Mouse (Mus musculus) heart, adult 8-10 months (tissue): Measurements from ENCODE around the gene Arfgap2. TPM values are rescaled to one million over a fixed set of nuclear protein-coding genes. Genes with fewer than 3 reads are reported as not detected.

Experiments
- DNase-seq: peaks from one replicate; pipeline ENCODE4 v3.0.0; 2022; ENCODE audit warnings: low spot score
- total RNA-seq, 4 experiments: library from RNA; stranded (reverse); gene quantifications; 2 replicates each; pipeline ENCODE4 v1.2.4; 2022

Gene Arfgap2
- total RNA-seq, 4 experiments from 2014 or later, result 53.7 to 61.8 (median 55.7) TPM

DNA sequence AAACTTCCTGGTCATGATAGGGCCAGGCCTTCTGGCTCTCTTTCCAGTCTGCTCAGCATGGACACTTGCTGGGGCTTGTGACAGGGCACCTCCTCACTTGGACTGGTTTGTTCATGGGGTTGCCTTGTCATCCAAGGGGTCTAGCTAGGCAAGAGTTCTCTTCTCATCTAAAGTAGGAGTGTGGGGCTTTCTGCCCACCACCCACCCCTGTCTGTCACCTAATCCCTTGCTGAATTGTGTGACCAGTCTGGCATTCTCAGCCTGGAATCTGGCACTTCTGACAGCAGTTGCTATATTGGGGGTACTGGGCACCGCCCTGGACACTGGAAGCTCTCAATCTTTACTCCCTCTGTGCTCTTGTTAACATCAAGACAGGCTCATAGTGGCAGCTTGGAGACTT, 5.3 kb upstream of the Arfgap2 start:
- DNase-seq, result no peak

DNA sequence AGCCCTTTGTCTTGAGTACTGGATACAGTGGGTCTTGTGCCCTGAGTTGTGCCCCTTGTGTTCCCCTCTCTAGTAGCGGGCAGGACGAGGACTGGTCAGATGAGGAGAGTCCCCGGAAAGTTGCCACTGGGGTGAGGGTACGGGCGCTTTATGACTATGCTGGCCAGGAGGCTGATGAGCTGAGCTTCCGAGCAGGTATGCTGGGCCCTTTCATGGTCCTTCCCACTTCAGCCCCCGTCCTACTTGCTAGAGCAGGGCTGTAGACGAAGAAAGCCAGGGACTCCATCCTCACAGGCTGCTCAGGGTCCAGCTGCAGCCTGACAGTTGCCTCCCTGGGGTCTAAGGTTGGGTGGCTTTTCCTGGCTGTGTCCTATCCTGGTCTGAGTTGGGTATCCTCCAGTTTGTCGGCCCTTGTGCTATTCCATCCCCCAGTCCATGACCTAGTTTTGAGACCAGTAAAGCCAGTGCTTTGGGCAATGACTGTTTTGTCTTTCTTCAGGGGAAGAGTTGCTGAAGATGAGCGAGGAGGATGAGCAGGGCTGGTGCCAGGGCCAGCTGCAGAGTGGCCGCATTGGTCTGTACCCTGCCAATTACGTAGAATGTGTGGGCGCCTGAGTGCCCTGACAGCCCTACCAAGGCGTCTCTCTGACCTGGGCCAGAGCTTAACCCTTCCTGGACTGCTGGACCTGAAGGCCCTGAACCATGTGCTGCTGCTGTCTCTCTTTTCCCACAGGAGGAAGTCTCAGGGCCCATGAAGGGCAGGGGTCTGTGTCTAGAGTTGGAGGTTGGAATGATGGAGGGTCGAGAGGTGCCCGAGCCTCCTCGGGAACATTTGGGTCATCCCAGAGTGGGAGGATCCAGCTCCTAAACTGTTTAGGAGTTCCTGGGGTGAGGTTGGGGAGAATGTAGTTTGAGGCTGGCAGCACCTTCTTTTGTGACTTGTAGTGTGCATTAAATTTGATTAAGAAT, 798 bp upstream of the Arfgap2 start:
- no peak for DNase-seq

DNA sequence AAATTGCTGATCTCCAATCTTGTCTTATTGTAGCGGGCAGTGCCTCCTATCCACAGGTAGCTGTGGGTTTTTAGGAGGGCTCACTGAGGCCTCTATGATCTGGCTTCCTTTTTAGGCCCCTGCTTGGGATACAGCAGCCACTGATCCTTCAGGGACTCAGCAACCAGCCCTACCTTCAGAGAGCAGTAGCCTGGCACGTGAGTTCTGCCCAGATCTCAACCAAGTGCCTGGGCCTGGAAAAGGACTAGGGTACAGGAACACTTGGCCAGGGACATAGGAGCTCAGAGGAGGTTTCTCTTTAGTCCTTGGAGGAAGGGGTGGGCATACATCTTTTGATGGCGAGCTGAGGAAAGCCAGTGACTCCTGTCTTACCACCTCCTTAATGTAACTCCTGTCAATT, 3.3 kb downstream of the Arfgap2 start:
- no peak for DNase-seq

DNA sequence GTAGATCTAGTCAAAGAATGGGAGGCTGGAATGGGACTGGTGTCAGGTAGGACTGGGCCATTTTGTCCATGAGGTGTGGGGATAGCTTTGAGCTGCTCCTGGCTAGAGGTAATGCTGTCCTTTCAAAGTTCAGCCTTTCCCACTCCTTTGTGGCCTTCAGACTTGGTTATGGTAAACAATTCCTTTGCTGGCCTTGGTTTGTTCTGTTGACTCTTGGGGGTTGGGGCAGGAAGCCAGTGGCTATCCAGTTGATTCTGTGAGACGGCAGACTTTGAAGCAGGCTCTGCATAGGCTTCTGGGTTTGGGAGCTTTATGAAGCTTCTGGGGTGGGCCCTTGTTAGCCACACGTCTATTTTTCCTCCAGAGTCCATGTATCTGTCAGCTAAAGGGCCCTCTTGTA, 3.9 kb downstream of the Arfgap2 start:
- no peak for DNase-seq

DNA sequence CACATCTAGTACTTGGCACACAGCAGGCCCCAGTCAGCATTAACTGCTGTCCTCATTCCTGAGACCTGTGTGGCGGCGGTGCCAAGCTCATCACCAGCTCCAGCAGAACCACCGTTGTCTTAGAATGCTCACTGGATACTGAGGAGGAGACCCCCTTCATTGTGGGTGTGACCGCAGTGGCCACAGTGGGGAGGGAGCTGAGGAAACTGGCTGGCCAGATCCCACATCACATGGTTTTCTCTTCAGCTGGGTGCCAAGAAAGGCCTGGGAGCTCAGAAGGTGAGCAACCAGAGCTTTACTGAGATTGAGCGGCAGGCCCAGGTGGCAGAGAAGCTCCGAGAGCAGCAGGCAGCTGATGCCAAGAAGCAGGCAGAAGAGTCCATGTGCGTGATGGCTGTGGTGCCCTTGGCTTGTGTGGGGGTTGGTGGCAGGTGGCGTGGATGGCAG, 4.9 kb downstream of the Arfgap2 start:
- no peak for DNase-seq

DNA sequence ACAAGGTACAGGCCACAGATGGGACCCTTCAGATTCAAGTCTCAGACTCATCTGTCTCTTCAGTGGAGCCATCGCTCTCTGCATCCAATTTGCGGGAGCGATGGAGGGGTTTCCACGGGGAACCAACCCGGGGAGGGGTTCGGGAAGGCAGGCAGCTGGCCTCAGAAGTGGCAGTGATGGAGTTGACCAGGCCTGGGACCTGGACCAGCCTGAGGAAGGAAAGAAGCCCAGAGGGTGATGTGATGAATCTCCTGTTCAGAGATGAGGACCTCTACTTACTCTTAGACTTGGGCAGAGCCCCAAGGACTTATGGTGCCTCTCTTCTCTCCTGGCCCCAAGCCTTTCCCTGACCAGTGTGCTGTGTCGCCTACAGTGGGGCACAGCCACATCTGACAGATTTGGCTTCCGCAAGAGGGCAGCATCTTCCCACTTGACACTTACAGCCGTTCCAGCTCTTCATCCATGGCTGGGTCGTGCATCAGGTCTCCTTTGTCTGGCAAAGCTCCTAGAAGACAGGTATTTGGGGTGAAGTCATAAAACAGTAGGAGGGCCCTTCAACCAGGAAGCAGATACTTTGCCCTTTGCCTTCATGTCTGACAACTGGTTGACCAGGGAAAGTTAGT, 14.1 kb downstream of the Arfgap2 start:
- no peak for DNase-seq

DNA sequence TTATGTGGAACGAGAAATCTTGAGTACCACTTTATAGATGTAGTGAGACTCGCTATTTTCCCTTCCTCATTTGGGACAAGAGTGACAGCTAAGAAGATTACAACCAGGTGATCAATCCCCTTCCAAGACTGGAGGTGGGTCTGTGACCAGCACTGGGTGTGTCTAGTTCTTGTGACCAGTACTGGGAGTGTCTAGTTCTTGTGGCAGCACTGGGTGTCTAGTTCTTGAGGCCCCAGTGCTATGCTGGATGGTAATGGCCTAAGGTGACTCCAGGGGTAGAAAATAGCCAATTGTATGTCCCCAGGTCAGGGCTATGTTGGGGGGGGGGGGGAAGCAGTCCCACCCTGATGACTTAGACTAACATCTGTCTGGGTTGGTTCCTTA, 14.6 kb downstream of the Arfgap2 start:
- DNase-seq, result no peak

DNA sequence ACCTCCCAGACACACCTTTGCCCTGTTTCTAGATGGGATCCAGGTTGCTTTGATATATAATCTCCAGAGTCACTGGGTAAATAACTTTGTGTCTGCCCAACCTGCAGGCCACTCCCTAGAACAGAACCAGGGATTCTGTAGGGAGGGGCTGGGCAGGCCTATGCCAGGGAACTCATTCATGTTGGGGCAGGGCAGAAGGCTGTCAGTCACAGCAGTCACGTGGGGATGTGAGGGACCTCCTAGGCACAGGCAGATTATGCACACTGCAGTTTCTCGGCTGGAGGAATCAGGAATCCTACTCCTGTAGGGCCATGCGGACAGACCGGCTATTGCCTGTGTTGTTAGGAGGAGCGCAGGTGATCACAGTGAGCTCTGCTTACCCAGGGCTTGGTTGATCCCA, 16.6 kb downstream of the Arfgap2 start:
- no peak for DNase-seq

DNA sequence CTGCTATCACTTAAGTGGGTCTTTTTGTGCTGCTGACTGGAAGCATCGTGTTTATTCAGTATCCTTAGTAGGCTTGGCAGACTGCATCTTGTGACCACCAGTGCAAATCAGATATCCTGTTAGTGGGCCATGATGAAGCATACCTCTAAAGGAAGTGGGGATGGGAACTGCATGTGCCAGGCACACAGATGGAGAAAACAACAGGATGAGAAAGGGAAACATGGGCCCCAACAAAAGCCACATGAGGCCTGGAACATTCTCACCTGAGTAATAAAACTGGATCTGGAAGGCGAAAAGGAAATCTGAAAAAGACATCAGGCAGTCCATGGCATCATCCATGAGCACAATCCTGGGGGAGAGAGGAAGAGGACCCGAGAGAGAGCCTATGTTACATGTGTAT, 19.2 kb downstream of the Arfgap2 start:
- DNase-seq, result no peak

DNA sequence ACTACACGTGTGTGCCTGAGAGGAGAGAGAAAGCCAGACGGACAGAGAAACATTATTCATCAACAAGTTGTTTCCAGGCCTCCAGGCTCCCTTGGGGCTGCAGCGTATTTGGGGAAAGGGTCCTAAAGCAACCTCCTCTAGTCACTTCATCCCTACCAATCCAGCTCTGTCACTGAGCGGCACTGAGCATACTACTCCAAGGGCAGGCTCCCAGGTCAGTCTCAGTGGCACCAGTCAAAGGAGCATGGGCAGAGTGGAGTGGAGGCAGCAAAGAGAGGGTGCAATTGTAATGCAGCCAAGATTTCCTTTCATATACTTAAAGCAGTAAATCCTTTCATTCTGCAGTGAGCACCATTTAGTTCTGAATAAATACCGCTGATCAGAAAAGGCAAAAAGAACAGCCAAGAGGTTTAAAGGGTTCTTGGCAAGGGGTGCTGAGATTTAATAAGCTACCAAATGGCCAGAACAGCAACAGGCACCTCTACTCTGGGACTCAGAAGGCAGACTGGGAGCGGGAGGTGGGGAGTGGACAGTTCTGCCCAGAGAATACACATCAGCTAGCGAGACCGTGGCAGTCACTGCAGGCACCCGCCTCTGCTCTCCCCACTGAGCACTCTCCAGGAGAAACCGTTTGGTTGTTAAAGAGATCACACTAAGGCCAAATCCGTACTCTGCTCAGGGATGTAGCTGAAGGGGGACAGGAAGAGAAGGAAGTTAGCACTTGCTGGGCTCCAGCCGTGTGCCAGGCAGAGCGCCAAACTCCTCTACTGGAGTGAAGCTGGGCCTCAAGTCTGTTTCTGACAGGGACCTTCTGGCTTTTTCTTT, 19.8 kb downstream of the Arfgap2 start:
- no peak for DNase-seq

DNA sequence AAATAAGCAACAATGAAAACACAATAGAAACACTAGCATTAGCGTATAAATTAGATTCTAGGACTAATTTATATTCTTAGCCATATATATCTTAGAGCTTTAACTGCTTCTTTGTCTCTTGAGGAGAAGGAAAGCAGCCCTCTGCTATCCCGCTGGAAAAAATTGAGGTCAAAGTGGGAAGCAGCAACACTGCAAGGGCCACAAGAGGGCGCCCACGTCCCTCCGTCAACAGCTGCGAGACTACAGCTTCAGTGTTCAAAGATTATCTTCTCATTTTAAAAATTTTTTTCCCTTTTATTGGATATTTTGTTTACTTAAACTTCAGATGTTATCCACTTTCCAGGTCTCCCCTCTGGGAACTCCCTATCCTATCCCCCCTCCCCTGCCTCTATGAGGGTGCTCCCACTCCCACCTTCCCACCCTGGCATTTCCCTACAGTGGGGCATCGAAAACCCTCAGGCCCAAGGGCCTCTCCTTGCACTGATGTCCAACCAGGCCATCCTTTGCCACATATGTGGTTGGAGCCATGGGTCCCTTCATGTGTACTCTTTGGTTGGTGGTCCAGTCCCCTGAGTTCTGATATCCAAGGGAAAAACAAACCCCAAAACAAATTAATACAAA, 21.2 kb downstream of the Arfgap2 start:
- peak; percentile 75 for DNase-seq

DNA sequence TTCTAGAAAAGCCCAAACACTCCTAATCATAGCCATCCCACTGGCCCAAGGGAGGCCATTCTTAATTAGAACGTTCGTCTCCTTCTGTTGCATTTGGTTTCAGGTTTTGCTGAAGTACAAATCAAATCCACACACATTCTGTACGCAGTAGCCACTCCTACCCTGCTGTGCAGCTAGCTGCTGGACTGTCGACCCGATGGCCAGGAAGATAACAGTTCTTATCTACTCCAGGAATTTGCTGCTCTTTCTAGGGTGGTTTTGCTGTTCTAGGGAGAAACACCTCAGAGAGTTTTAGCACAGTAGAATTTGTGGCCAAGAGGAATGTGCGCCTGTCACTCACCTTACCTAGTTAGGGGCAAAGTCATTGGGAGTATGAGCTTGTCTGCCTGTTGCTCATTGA, 22.8 kb downstream of the Arfgap2 start:
- DNase-seq, result no peak

DNA sequence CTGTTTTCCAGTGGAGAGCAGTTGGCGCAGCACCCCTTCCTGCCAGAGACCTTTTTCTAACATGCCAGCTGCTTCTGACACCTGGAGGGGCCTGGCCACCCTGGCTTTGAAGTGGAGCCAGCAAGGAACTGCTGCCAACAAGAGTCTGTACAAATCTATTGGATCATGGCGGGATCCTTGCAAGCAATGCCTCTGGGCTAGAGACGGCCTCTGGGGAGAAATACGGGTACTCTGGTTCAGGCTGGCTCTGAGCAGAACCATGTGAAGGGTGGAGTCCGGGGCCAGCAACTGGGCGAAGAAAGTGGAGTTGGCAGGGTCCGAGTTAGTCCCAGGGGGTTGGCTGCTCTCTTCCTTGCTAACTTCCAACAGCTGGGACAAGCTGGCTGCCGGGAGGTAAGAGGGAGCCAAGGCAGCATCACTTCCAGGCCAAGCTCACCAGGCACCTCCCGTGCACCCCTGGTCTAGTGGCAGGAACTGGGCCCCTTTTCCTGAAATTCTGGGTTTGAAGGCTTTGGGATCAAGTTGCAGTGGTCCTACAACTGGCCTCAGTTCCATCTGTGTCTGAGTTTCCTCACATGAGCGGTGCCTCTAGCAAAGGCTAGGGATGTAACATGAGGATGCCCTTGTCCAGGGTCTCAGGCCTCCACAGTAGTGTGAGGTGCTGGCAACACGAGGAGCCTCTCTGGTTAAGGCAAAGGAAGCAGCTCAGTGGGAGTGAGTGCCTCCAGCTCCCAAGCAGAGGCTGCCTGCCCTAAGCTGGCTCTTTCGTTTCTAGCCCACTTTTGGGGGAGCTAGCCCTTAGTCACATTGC, 26.6 kb downstream of the Arfgap2 start:
- DNase-seq, result no peak

DNA sequence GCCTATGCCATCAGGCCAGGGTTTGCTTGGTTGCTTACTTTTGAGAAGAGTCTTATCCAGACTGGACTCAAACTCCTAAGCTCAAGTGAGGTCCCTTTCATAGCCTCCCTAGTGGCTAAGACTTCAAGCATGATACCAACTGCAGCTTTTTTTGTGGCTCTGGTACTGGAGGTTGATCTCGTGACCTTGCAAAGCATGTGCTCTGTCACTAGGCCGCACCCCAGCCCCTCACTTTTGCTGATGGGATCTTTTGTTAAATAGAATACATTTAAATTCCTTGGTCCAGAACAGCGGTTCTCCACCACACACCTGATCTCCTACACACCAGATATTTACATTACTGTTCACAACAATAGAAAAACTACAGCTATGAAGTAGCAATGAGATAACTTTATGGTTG, 29.5 kb downstream of the Arfgap2 start:
- no peak for DNase-seq

DNA sequence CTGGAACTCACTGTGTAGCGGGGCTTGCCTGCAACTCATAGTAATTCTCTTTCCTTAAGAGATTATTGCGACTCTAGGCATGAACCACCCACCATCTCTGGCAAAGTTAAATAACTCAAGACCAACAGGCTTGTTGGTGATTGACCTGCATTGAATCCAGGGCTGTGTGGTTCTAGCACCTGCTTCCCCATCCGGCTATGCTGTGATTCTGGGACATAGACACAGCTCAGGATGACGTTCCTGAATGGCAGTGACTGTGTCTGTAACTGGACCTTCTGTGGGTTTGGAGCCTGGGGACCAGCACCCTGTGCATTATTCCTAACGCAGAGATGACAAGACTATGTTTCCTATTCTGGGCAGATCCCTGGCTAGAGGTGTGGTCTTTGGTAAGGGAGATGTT, 31.1 kb downstream of the Arfgap2 start:
- DNase-seq, result no peak

DNA sequence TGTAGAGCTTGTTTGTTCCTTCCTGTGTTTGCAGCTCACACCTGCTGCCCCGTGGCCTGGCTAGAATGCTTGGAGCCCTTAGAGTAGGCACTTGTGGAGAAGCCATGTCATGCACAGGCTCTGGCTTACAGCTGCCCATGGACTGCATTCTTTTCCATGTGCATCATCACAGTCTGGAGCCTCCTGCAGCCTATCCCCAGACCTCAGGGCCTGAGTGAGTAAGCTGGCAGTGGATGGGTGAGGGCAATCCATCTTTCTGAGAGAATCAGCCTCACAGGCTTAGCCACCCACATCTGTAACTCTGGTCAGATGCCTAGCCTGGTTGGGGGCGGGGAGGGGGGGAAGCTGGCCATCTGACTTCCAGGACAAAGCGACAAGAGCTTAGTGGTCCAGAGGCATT, 34.4 kb downstream of the Arfgap2 start:
- DNase-seq, result no peak

DNA sequence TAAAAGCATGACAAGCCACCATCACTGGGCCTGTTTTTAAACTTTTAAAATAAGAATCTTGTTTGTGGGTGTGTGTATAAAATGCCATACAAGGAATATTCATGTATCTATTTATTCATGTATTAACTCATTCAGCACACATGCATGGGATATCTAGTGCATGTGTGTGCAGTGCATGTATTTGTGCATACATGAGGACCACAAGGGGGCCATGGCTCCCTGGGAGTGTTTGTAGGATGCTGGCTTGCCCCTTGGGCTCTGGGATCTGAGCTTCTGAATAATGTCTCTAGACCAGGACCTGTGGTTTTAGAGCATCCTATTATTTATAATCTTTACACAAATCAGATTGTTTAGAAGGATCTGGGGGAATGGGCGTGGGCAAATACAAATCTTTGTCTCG, 36.0 kb downstream of the Arfgap2 start:
- DNase-seq, result no peak

DNA sequence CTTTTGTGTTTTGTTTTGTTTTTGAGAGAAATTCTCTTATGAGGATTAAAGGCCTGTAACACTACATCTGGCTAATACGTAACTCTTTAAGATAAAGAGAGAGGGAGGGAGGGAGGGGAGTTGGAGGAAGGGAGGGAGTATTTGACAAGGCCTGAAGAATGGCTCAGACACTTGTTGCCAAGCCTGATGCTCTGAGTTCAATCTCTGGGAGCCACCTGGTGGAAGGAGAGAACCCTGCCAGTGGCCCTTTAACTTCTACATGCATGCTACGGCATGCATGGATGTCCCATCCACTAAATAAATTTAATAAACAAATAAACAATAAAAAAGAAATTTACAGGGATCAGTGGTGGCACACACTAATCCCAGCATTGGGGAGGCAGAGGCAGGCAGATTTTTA, 37.1 kb downstream of the Arfgap2 start:
- no peak for DNase-seq

DNA sequence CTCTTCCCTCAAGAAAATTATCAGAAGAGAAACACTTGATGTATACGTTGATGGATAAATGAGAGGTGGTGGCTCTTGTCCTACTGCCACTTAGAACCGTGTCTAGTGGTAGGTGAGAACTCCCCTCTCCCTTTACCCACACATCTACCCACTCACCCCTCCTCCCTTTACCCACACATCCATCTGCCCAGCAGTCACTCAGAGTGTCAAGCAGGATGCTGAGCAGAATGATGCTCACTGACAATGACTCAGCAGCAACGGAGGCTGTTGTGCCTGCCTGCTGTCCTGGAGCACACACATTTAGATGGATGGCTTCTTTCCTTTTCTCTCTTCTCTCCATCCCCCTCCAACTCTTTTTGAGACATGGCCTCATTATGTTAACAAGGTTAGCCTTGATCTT, 38.1 kb downstream of the Arfgap2 start:
- DNase-seq, result no peak

DNA sequence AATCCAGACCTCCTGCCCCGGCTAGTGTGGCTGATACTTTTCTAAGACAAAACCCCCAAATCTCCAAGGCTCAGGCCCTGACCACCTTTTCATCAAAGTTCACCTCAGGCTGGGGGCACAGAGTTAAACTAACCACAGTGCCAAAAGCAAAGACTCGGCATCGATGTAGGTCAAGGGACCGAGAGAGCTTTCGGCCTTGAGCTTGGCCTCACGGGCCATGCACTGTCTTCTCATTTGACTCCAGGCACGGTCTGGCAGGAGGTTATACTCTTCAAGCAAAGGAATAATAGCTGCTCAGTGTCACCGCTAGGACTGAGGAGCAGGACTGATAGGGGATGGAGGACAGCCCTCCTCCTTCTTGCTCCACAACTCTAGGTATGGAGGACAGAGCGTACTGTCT, 41.2 kb downstream of the Arfgap2 start:
- DNase-seq, result no peak

DNA sequence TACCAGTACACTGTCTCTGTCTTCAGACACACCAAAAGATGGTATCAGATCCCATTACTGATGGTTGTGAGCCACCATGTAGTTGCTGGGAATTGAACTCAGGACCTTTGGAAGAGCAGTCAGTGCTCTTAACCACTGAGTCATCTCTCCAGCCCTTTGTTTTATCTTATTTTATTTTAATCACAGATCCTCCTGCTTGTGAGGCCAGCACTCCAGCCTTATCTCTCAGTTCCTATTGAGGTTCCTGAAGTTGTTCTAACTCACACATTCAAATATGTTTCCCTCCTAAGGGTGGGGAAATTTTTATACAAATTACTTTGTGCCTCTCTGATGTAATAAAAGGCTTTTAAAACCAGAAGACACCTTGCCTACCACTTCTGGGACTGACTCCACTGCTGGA, 41.8 kb downstream of the Arfgap2 start:
- no peak for DNase-seq
